Mouse (Mus musculus): ENCODE results near the gene Gm9964.

GRCm38 (mm10) chr11:79258738-79259137 is 38.0 kb downstream of the Gm9964 start:
- TF ChIP-seq CTCF (IDR thresholded peaks at IDR 0.05; ENCODE audit: low read depth, low read length) = no peak
- TF ChIP-seq EP300 (IDR thresholded peaks at IDR 0.05; ENCODE audit: insufficient read depth, low read depth, low read length) = no peak
- no peak for TF ChIP-seq POLR2A (IDR thresholded peaks at IDR 0.05; ENCODE audit: insufficient read depth, low read length)

All from ES-Bruce4 (cell line).